Mouse (Mus musculus): ENCODE results near the gene Aldh9a1.

Aldh9a1 gene

DNA sequence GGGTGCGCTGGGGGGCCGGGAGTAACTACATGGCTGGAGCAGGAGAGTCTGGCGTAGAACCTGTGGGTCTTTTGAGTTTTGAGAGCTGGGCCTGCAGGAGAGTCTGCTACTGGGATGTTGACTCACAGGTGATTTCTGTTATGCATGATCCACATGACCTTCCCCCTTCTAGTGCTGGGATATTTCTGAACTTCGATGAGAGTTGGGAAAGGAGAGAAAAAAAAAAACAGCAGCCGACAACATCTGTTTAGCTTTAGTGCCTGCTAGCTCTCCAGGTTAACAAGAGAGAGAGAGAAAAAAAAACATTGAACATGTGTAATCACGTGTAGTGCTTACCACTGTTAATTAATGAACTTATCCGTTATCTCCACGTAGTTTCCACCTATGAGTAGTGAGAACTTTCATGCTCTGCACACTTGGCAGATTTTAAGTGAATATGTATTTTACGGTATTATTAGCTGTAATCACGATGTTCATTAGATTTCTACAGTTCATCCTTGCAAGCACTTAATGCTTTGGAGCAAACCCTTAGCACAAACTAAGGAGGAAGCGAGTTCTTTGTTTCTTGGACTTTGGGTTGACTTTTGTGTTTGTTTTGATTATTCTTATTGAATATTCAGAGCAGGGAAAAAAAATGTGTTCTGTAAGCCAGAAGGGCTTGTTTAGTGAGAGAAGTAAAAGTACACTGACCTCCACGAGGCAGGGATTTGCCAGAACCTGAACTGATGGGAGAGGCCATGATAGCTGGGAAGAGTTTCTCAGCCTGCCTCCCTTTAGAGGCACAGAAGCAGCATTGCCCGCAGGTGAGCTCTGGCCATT is 1.0 kb downstream of the Aldh9a1 start:
- DNase-seq (ENCODE audit: low read depth) = no peak

DNA sequence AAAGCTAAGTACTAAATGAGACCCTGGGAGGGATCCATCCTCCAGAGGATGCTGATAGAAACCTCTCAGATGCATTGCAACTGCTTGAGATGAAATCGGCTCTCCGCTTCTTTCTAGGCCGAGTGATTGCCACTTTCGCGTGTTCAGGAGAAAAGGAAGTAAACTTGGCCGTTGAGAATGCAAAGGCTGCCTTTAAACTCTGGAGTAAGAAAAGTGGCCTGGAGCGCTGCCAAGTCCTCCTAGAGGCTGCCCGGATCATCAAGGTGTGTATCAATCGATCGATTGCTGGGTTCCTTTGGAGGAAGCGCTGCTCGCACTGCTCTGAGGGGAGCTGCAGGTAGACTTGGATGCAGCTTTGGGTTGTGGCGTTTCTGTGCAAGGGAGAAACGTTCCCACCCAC is 2.6 kb downstream of the Aldh9a1 start:
- no peak for DNase-seq (ENCODE audit: low read depth)

DNA sequence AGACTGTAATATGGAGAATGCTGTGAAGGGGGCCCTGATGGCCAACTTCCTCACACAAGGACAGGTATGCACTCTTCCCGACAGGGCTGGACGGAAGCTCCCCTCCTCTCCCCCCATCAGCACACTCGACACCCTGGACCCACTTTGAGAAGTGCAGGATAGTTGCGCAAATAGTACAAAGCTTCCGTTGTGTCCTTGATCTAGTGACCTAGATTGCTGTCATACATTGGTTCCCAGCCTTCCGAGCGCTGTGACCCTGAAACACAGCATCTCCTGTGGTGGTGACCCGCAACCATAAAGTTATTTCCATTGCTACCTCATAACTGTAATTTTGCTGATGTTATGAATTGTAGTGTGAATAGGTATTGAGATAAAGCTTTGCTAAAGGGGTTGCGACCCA is 7.6 kb downstream of the Aldh9a1 start:
- no peak for DNase-seq (ENCODE audit: low read depth)

DNA sequence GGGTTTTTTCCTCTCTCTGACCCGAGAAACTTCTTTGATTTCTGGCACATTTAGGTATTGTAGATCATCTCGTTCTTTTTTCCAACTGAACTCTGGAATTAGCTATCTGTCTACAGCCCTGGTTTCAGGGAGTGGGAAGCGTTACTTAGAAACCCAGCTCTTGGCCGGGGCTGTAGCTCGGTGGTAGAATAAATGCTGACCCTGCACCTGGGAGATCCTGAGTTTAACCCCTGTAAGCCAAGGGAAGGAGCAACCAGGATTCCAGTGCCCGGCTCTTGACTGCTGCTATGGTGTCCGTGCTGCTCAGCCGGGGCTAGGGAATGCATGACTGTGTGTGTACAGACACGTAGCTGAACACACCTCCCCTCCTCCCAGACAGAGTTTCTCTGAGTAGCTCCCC is 8.9 kb downstream of the Aldh9a1 start:
- no peak for DNase-seq (ENCODE audit: low read depth)

DNA sequence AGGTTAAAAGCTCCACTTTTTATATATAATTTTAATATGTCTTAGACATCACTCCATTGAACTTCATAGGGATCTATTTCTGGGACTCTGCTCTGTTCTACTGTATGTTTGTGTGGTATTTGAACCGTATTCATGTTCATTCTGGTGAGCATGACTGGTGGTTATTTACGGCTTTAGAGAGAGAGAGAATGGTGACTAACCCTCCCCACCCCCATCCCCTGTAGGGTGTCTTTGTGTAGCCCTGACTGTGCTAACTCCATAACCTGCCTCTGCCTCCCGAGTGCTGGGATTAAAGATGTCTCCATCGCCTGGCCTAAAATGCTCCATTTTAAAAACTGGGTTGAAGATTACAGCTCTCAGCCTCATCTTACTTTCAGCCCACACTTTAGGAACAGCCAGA is 10.5 kb downstream of the Aldh9a1 start:
- DNase-seq (ENCODE audit: low read depth) = no peak

DNA sequence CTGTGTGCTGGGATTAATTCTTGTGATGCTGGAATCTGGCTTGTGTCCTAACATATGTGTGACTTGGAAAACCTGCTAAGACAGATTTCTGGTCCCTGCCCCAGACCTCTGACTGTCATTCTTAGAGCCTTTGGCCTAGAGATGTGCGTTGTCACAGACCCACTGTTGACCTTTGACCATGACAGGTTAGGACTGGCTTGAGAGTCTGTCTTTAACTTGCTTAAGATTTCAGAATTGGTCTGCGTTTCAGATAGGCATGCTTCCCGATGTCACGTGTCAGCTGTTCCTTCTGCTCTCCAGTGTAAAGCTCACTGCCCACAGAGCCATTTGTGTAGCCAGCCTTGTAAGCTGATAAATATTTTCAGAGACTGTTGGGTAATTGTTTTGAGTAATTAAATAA is 13.0 kb downstream of the Aldh9a1 start:
- DNase-seq (ENCODE audit: low read depth) = no peak

DNA sequence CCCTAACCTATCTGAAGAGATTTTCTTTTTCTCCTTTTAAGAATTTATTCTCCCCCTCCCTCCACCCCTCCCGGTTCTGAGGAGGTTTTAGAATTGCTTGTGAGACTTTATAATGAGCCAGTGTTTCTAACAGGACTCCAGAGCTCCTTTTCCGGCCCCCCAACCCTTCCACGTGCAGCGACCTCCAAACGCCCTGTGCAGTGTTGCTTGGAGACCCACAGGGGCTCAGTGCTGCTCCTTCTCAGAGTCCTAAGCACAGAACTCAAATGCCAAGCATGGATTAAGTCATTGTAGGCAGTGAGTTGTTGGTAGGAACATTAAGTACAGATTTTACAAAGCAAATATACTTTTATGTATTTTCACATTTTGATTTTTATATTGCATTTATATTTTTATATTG is 13.5 kb downstream of the Aldh9a1 start:
- DNase-seq (ENCODE audit: low read depth) = no peak

DNA sequence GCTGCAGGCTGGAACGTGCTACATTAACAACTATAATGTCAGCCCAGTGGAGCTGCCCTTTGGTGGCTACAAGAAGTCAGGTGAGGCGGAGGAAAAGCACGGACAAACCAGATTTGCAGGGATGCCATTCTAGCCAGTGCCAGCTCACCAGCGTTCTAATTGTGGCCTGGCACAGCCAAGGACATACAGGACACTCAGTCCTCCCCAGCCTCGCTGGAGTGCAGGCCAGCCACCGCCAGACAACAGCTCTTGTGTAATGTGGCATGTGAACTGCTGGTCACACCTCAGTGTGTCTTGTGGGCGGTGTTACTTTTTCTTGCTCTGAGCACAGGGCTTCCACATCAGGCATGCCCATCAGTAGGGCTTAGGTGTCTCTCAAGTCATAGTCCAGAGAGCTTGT is 16.0 kb downstream of the Aldh9a1 start:
- no peak for DNase-seq (ENCODE audit: low read depth)

DNA sequence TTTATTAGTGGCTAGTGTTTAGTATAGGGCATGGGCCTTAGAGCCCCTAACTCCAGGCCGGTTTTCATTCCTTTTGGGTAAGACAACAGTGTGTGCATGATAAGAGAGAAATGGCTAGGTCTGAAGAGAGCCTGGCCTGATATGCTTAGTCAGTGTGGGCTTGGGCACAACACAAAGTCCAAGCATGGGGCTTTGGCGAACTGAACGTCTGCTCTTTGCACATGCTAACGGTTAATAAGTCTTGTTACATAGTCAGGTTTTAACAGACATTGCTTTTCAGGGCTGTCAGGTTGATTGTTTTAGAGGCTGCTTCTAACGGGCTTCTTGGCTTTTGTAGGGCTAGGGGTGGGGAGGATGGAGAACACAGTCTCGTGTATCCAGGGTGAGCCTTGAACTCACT is 16.8 kb downstream of the Aldh9a1 start:
- DNase-seq (ENCODE audit: low read depth) = no peak

DNA sequence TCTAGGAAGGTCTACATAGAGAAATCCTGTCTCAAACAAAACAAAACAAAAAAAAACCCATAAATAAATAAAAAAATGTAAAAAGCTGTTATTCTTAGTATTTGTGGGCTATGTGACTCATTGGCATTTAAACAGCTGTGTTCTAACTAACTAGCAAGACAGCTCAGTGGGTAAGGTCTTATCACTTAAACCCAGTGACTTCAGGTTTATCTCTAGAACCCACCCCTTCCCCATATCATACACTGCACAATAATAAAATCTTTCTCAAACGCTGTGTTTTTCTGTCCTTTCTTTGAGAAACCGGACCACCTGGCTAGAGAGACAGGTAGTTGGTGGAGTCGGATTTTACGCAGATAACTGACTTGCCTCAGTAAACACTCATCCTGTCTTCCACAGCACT is 18.2 kb downstream of the Aldh9a1 start:
- DNase-seq (ENCODE audit: low read depth) = no peak

DNA sequence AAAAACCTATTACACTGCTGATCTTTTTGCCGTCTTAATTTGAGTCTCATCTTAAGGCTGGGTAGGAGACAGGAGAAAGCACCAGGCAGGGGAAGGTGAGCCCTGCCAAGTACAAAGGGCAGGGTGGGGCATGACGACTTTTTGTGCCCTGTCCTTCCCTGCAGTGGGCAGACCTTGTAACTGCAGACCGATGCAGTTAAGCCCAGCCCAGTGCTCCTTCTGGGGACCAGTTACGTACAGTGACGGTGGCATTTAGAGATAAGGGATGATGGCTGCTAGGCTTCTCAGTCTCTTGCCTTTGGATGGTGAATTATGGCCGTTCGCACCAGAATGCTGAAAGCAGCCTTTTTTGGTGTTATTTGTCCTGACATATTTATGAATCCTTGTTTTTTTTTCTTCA is 18.7 kb downstream of the Aldh9a1 start:
- DNase-seq (ENCODE audit: low read depth) = no peak

DNA sequence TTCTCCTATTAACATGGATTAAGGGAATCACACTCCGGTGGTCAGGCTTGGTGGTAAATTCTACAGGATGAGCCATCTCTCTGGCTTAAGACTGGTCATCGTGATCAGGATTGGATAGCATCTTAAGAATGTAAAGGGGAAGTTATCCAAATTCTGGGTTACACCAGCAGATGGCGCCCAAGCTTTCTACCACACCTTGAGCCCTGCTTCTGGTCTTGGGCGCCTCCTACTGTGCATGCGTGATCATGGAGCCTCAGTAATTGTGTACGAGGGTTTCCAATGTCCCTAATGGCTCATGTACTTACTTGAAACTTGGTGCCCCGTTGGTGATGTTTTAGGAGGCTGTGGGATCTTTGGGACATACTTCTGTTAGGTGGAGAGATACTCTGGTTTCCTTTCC is 20.1 kb downstream of the Aldh9a1 start:
- DNase-seq (ENCODE audit: low read depth) = peak; percentile 81

DNA sequence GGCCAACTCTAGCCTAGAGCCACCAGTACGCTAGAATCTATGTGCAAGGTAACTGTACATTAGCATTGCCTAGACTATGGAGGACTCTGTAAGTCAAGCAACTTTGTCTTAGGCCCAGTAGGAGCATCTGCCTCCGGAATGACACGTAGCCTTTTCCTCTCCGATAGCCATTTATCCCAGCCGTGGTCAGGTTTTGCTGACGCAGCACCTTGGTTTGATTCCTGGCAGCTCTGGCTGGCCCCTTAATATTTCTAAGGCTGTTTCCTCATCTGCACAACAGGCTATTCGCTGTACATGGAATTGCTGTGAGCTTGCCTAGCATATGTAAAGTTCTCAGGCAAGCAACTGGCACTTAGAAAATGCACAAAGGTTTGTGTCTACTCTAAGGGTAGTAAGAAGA is 22.9 kb downstream of the Aldh9a1 start:
- no peak for DNase-seq (ENCODE audit: low read depth)

DNA sequence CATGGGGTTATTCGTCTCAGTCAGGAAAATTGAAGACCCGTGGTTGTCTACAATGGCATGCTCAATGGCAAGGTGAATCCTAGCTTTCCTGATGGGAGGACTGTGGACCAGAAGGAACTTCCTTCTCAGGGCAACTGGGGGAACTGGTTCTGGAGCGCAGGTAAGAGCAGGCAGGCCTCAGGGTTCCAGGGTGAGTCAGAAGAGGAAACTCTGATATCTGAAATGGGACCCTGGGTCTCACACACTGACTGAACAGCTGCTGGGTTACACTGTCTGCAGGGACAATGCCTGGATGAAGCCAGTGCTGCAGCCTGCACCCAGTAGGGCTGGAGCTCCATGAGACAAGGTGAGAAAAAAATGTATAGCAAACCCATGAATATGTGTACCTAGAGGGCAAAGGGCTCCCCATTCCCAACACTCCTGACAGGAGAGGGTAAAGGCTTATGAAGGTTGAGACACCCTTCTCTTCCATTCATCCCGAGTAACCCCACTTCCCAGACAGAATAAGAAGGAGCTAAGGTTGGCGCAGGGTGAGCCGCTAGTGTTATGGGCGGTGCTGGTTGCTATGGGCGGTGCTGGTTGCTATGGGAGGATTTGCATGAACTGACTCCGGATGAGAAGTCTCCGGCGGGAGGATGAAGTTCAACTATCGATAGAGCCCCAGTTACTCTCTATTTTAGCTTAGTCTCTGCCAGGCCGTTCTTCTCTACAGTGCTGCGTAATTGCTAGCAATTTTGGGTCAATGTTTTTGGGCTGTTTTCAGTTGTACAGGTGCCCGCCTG is 24.4 kb downstream of the Aldh9a1 start:
- DNase-seq (ENCODE audit: low read depth) = no peak

DNA sequence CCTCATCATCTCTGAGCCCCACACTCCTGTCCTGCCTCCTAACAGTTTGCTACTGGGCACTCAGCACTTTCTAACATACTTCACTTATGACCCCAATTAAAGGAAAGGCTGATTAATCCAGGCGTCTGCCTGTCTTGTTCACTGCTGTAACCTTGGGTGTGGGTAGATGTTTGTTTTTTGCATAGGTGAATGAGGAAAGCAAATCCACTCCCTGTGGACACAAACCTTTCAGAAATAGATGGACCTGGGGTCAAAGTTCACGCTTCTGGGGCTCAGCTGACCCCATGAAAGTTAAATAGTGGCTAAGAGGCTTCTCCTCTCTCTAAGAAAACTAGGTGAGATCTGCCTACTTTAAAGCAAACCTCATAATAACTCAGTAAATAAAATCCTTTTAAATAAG is 25.2 kb downstream of the Aldh9a1 start:
- DNase-seq (ENCODE audit: low read depth) = no peak

DNA sequence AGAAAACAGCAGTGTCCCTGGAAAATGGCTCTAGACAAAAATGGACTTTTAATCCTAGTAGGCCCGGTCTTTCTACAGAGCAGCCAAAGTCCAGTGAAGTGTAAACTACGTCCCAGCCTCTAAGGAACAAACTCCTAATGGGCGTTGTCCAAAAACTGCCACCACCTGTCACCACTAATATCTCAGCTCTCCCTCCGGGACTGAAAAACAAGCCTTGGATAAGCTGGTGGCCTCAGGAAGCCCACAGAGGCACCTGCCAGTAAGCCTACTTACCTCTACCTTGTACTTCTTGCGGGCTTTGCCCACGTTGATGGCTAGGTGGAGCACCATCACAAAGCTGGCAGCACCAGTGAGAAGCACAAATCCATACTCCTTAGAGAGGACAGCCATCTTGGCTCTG is 28.2 kb downstream of the Aldh9a1 start:
- no peak for DNase-seq (ENCODE audit: low read depth)

DNA sequence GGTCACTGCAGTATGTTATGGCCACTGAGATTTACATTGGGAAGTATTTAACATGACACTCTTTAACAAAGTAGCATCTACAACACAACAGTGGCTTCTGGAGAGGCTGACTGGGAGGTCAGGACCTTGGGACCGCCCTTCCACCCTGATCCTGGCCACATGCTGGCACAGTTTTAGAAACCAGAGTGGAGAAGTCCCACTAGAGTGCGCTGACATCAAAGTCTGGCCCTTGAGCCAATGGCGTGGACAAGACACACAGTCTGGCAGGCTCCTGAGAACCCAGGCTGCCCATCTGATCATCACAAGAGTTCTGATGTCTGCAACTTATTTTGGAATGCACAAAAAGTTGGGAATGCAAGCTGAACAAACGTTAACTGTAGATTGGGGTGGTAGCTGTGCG is 30.0 kb downstream of the Aldh9a1 start:
- no peak for DNase-seq (ENCODE audit: low read depth)

DNA sequence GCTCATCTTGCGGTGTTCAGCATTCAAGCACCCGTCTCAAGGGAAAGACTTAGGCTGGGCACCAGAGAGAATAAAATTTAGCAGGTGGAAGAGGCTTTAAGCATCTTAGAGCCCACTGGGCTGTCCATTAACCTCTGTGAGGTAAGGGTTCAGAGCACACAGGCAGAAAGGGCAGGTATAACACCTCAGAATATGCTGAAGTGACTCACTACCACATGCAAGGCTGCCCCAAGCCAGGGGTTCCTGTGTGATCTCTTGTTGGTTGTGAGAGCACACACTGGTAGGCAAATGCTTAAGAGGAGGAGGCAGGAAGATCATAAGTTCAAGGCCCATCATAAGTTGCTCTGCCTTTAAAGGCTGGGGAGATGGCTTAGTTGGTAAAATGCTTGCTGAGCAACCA is 30.4 kb downstream of the Aldh9a1 start:
- DNase-seq (ENCODE audit: low read depth) = no peak

DNA sequence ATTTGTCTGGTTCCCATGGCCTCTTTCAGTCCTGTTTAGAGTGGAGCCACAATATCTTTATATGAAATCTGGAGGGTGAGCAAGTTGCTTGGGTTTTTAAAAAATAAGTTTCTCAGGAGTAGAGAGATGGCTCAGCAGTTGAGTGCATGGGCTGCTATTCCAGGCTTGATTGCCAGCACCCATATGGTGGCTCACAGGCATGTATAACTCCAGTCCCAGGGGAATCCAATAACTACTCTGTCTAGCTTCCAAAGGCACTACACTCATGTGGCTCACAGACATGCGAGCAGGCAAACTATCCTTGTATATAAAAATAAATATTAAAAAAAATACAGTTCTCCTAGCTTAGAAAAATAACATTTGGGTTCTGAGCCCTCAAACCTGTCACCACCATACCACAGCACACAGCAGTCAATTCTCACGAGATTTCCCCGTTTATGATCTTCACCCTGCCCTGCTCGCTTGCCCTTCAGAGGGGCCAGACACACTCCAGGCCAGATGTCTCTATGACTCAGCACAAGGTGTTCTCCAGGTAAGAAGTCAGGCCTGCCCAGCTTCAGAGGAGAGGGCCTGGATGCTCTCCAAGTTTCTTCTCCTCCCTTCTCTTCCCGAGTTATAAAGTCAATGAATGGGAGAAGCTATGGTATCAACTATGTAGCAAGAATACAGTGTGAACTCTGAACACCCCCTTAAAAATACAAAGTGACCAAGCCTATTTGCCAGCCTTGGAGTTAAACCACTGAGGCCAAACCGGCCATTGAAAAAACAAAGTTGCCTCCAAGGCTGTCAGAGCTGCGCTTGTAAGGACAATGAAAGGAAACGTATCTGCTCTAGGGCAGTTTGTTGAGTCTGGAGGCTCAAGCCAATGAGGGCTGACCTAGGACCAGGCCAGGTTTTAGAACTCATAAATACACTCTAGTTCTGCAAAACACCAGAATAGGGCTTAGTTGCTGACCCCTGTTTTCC is 31.5 kb downstream of the Aldh9a1 start:
- DNase-seq (ENCODE audit: low read depth) = no peak

DNA sequence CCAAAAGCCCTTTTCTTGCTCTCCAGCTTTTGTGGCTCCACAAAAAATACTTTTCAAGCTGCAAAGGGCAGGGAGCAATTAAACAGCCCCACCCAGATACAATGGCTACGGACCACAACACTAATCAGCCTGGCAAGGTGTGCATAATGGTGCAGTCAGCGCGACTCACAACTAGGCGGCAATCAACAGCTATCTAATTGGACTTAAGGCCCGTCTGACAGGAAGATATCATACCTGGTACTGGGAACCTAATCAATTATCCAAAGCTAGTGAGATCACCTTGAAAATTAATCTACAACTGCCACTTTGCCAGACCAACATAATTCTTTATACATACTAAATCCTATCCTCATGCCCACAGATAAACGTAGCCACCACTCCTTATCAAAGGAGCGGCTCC is 32.5 kb downstream of the Aldh9a1 start:
- DNase-seq (ENCODE audit: low read depth) = no peak

DNA sequence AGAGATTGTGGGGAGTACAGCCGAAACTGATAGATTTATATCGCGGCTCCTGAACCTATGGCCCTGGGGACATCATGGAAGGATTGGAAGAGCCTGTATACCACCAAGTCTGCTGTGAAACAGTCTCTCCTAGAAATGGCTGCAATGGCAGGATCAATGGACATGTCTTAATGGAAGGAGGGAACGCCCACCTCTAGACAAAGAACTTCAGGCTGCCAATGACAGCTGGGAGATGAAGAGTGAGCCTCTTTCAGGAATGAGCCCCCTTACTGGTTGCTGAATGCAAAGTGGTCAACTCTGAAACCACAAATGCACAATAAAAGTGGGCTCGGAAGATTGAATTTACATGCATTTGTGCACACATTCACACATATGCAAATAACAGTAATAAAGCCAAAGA is 33.0 kb downstream of the Aldh9a1 start:
- DNase-seq (ENCODE audit: low read depth) = no peak

DNA sequence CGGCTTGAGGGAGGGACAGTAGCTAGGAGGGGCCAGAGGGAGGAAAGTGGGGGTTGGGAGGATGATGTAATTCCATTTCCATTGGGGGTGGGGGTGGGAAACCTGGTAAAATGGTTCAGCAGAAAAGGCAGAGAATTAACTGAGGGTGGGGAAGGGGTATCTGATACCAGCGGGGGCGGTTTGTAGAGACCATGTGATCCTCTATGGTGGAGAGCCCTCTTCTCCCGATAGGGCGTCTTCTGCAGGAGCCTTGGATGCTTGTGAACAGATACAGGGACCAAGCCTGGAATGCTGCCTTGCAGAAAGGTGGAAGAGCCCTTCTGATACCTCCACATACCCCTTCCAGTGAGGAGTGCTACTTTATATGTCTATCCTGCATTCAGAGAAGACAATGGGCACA is 33.4 kb downstream of the Aldh9a1 start:
- no peak for DNase-seq (ENCODE audit: low read depth)

DNA sequence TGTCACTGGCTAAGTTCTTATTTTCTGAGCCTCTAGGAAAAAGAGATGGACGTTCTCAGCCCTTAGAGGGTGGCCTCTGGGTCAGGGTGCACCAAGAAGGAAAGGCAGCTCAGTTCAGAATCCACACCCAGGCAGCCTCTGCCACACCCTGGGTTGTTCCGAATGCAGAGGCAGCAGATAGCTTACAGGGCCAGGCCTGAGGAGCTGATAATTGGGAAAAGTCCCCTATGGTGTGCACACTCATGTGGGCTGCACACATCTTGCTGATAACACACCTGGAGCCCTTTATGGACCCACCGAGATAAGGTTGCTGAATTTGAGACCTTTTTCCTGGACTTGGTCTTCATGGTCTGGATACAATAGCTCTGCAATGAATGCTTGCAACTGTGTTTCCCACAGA is 34.4 kb downstream of the Aldh9a1 start:
- no peak for DNase-seq (ENCODE audit: low read depth)

Measured in fibroblast of lung, adult 2 months (primary cell).